Mouse (Mus musculus) kidney, adult 2 months (tissue): ENCODE results near the gene Braf.
A peak's percentile ranks its signal among the peaks of the same experiment; 100 is the strongest.

Source experiments
- CTCF ChIP-seq: fragments of 200-500 bp; conservative IDR thresholded peaks from 2 replicates; pipeline ENCODE4 v1.5.1; 2011; ENCODE audit warnings: low read depth, mild to moderate bottlenecking, control low read depth, low read length, moderate library complexity, mixed read lengths; ENCODE audit not compliant: insufficient read depth, insufficient read length
- POLR2A ChIP-seq: fragments of 200-500 bp; IDR thresholded peaks from one replicate; pipeline ENCODE4 v1.6.1; 2011; ENCODE audit warnings: low read depth, low read length, control low read depth

GRCm38 (mm10) chr6:39567528-39567927, 157.7 kb downstream of the Braf start:
- TF ChIP-seq CTCF: peak; percentile 56
- TF ChIP-seq POLR2A: no peak
